Mouse (Mus musculus): ENCODE measurements at regions not wholly inside any gene's neighbourhood (a gene's known extent, or its start where the extent isn't known, plus 50 kb on each side); places are given as distances from the start of the nearest gene placed in this dataset.
"Not testable (repeated sequence)": the region's sequence is repeated elsewhere in the genome, so short reads cannot be mapped to it uniquely, and the experiment has no call there.

DNA sequence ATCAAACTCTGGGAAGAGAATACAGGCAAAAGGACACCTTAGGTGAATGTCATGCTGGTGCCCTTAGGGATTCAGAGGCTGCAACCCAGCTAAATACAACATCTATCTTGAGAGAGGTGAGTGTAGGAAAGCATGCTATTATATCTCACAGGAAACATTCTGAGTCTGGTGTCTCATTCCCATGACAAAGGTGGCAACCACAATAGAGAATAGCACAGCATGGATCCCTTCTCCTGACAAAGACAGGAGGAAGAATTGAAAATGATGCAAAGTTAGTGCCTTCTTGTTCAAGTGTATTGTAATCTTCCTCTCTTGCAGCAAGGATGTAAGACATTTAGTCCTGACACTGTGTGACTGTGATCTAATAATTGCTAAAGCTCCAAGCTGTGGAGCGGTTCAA is 532.8 kb downstream of the Tfec start:
- H3K9ac ChIP-seq (ENCODE audit: low read length): no peak overlapping the region
- H3K4me3 ChIP-seq (ENCODE audit: low read length): no peak overlapping the region
- H3K27ac ChIP-seq (ENCODE audit: low read length): no peak overlapping the region
- H3K27me3 ChIP-seq (ENCODE audit: control insufficient read depth, insufficient read depth, low read length): no peaks in the 10 kb centered on the region
- H3K4me1 ChIP-seq (ENCODE audit: control insufficient read depth, insufficient read depth, low read length): no peaks in the 10 kb centered on the region
- 83% methylated on average over 1 of the region's 1 CpGs for WGBS
- no peaks in the 10 kb centered on the region for H3K36me3 ChIP-seq (ENCODE audit: control insufficient read depth, insufficient read depth)
- no peaks in the 10 kb centered on the region for H3K9me3 ChIP-seq (replicated peaks; ENCODE audit: control insufficient read depth, low read length)
- H3K4me2 ChIP-seq (ENCODE audit: low read depth, low read length): no peak overlapping the region
- no peak for ATAC-seq (replicated peaks; ENCODE audit: extremely low read depth, insufficient read depth, low FRiP score)

DNA sequence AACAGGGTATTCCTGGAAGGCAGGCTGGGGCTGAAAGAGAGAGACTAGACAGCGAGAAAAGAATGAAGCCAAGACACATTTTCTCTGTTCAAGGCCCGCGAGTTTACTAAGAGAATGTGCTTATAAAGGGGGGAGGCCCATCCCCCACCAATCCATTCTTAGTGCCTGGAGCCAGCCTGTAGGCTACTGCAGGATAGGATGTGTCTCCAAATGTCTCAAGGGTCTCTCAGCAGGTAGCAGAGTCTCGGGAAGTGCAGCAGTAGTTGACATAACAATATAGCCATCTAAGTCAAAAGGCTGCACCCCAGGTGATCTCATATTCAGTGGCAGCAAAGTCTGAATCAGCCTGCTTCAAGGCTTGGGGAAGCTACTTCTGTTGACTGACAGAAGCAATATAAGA is 536.2 kb downstream of the Tfec start:
- Histone ChIP-seq H3K27me3 (ENCODE audit: control insufficient read depth, insufficient read depth, low read length) (no peaks in the 10 kb centered on the region), H3K36me3 (ENCODE audit: control insufficient read depth, insufficient read depth) (no peaks in the 10 kb centered on the region), H3K4me1 (ENCODE audit: control insufficient read depth, insufficient read depth, low read length) (no peaks in the 10 kb centered on the region), H3K27ac (ENCODE audit: low read length) (no peak overlapping the region), H3K4me2 (ENCODE audit: low read depth, low read length) (no peak overlapping the region), H3K4me3 (ENCODE audit: low read length) (no peak overlapping the region), H3K9ac (ENCODE audit: low read length) (no peak overlapping the region), H3K9me3 (replicated peaks; ENCODE audit: control insufficient read depth, low read length) (no peaks in the 10 kb centered on the region)
- 59% methylated on average over 4 of the region's 4 CpGs for WGBS
- ATAC-seq (replicated peaks; ENCODE audit: extremely low read depth, insufficient read depth, low FRiP score): no peak

DNA sequence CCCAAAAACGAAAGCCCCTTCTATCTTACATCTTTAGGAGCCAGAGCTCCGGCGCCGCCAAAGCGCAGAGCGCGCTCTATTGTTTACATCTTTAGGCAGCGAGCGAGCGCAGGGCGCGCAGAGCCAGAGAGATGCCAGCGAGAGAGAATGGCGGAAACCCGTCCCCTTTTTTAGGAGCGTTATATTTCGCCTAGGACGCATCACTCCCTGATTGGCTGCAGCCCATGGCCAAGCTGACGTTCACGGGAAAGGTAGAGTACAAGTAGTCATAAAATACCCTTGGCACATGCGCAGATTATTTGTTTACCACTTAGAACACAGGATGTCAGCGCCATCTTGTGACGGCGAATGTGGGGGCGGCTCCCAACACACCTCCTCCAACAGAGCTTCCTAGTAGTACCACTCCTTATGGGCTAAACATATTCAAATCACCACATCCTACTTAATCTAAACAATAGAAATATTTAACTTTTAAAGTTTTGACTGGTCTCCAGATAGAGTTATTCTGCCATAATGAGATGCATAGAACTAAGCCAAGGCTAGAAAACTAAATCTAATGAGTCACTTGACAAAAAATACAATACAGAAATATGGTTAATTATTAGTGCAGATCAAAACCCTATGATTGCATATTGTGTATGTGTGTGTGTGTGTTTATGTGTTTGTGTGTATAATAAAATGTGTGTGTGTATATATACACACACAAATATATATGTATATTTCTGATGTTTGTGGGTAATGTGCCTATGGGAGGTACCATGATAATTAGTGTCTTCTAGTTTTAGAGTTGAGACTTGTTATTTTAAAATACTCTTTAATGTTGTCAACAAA is 538.1 kb downstream of the Tfec start:
- WGBS: 25% methylated on average over 8 of the region's 25 CpGs
- H3K4me3 ChIP-seq (ENCODE audit: low read length): peak overlapping the region; percentile 38
- peak overlapping the region; percentile 52 for H3K4me2 ChIP-seq (ENCODE audit: low read depth, low read length)
- H3K27me3 ChIP-seq (ENCODE audit: control insufficient read depth, insufficient read depth, low read length); ATAC-seq (replicated peaks; ENCODE audit: extremely low read depth, insufficient read depth, low FRiP score); H3K27ac ChIP-seq (ENCODE audit: low read length); H3K36me3 ChIP-seq (ENCODE audit: control insufficient read depth, insufficient read depth); H3K9ac ChIP-seq (ENCODE audit: low read length); H3K4me1 ChIP-seq (ENCODE audit: control insufficient read depth, insufficient read depth, low read length); H3K9me3 ChIP-seq (replicated peaks; ENCODE audit: control insufficient read depth, low read length): not testable (repeated sequence)

DNA sequence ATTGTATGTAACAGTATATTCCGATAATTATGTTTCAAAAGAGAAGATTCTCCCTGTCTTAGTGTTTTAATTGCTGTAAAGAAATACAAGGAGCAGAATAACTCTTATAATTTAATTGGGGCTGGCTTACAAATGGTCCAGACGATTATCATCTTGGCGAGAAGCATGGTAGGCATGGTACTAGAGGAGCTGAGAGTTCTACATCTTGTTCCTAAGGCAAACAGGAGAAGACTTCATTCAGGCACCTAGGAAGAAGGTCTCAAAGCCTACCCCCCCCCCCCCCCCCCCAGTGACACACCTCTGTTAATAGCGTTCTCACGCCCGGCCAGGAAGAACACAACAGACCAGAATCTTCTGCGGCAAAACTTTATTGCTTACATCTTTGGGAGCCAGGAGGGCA is 538.8 kb downstream of the Tfec start:
- WGBS: 80% methylated on average over 6 of the region's 7 CpGs
- no peaks in the 10 kb centered on the region for H3K36me3 ChIP-seq (ENCODE audit: control insufficient read depth, insufficient read depth)
- no peaks in the 10 kb centered on the region for H3K27me3 ChIP-seq (ENCODE audit: control insufficient read depth, insufficient read depth, low read length)
- H3K9me3 ChIP-seq (replicated peaks; ENCODE audit: control insufficient read depth, low read length): no peaks in the 10 kb centered on the region
- peak overlapping the region; percentile 38 for H3K4me3 ChIP-seq (ENCODE audit: low read length)
- H3K4me1 ChIP-seq (ENCODE audit: control insufficient read depth, insufficient read depth, low read length): no peaks in the 10 kb centered on the region
- no peak for ATAC-seq (replicated peaks; ENCODE audit: extremely low read depth, insufficient read depth, low FRiP score)
- H3K9ac ChIP-seq (ENCODE audit: low read length): no peak overlapping the region
- H3K4me2 ChIP-seq (ENCODE audit: low read depth, low read length): peak overlapping the region; percentile 52
- no peak overlapping the region for H3K27ac ChIP-seq (ENCODE audit: low read length)

DNA sequence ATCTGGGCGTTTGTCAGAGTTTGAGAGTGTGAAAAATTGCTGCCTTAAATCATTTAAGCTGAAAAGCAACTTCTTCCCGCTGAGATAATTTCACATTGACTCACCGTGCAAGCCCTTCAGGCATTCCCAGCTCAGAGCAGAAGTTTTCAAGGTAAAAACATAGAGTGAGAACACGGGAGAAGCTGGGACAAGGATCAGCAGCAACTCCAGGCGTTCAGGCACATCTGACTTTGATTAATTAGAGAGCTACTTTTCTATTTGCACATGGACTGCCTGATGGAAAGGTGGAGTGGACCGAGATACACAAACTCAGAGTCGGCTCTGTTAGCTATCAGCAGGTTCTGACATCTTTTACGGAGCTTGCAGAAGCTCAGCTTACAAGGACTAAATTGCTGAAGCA is 564.6 kb downstream of the Tfec start:
- Histone ChIP-seq H3K4me3 (ENCODE audit: low read length) (no peak overlapping the region), H3K4me1 (ENCODE audit: control insufficient read depth, insufficient read depth, low read length) (no peaks in the 10 kb centered on the region), H3K9me3 (replicated peaks; ENCODE audit: control insufficient read depth, low read length) (no peaks in the 10 kb centered on the region), H3K36me3 (ENCODE audit: control insufficient read depth, insufficient read depth) (no peaks in the 10 kb centered on the region), H3K4me2 (ENCODE audit: low read depth, low read length) (no peak overlapping the region), H3K27ac (ENCODE audit: low read length) (no peak overlapping the region), H3K9ac (ENCODE audit: low read length) (no peak overlapping the region), H3K27me3 (ENCODE audit: control insufficient read depth, insufficient read depth, low read length) (no peaks in the 10 kb centered on the region)
- 35% methylated on average over 8 of the region's 8 CpGs for WGBS
- no peak for ATAC-seq (replicated peaks; ENCODE audit: extremely low read depth, insufficient read depth, low FRiP score)

DNA sequence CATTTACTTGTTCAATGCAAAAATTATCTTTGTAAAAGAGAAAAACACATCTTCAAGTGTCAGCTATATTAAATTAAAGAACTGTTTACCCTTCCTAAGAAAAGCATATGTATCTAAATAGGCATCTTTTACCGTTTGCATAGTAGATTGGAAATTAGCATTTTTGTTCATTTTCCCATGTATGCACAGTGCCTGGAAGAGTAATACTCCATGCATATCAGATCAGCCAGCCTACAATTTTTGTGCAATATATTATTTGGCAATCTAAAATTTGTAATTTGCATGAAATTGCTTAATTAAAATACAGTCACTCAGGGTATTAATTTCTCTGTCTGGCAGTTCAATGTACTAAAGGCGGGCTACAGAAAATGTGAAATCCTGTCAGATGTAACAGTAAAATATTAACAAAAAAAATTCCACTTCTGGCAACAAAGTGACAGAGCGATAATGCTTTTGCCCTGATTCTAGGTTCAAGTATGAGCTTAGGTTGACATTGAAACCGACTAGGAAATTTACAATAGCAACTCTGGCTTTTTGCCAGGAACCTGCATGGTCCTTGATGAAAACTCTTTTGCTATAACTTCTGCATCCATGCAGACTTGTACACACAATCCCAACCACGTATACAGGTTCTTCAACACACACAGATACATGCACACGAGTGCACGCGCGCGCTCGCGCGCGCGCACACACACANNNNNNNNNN is 583.8 kb downstream of the Tfec start:
- H3K27ac ChIP-seq (ENCODE audit: low read length): no peak overlapping the region
- H3K9ac ChIP-seq (ENCODE audit: low read length): no peak overlapping the region
- no peak for ATAC-seq (replicated peaks; ENCODE audit: extremely low read depth, insufficient read depth, low FRiP score)
- no peaks in the 10 kb centered on the region for H3K36me3 ChIP-seq (ENCODE audit: control insufficient read depth, insufficient read depth)
- H3K4me3 ChIP-seq (ENCODE audit: low read length): no peak overlapping the region
- no peaks in the 10 kb centered on the region for H3K9me3 ChIP-seq (replicated peaks; ENCODE audit: control insufficient read depth, low read length)
- H3K4me1 ChIP-seq (ENCODE audit: control insufficient read depth, insufficient read depth, low read length): peaks cover 6% of the 10 kb centered on the region; the same call in 1 of the 2 replicates
- 88% methylated on average over 15 of the region's 15 CpGs for WGBS
- no peak overlapping the region for H3K4me2 ChIP-seq (ENCODE audit: low read depth, low read length)
- H3K27me3 ChIP-seq (ENCODE audit: control insufficient read depth, insufficient read depth, low read length): no peaks in the 10 kb centered on the region

DNA sequence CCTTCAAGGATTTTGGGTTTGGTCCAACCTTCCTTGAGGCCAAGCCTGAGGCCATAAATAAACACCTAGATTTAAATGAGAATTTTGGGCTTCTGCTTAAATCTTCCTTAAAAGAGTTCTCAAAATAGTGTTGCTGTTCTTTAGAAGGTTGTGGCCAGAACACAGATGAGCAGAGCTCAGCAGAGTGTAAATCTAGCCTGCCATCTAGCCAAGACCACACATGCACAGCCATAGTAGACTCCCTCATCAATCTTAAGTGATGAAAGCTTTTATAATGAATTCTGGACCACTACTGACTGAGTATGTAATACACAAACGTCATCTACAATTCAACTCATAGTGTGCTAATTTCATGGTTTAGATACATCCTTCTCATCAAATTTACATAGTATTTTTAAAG is 585.3 kb downstream of the Tfec start:
- H3K4me3 ChIP-seq (ENCODE audit: low read length): no peak overlapping the region
- H3K4me1 ChIP-seq (ENCODE audit: control insufficient read depth, insufficient read depth, low read length): peaks cover 4% of the 10 kb centered on the region; the same call in 1 of the 2 replicates
- H3K36me3 ChIP-seq (ENCODE audit: control insufficient read depth, insufficient read depth): no peaks in the 10 kb centered on the region
- H3K9me3 ChIP-seq (replicated peaks; ENCODE audit: control insufficient read depth, low read length): no peaks in the 10 kb centered on the region
- WGBS: 33% methylated on average over 1 of the region's 1 CpGs
- no peak for ATAC-seq (replicated peaks; ENCODE audit: extremely low read depth, insufficient read depth, low FRiP score)
- no peak overlapping the region for H3K4me2 ChIP-seq (ENCODE audit: low read depth, low read length)
- no peak overlapping the region for H3K27ac ChIP-seq (ENCODE audit: low read length)
- no peak overlapping the region for H3K9ac ChIP-seq (ENCODE audit: low read length)
- H3K27me3 ChIP-seq (ENCODE audit: control insufficient read depth, insufficient read depth, low read length): no peaks in the 10 kb centered on the region

DNA sequence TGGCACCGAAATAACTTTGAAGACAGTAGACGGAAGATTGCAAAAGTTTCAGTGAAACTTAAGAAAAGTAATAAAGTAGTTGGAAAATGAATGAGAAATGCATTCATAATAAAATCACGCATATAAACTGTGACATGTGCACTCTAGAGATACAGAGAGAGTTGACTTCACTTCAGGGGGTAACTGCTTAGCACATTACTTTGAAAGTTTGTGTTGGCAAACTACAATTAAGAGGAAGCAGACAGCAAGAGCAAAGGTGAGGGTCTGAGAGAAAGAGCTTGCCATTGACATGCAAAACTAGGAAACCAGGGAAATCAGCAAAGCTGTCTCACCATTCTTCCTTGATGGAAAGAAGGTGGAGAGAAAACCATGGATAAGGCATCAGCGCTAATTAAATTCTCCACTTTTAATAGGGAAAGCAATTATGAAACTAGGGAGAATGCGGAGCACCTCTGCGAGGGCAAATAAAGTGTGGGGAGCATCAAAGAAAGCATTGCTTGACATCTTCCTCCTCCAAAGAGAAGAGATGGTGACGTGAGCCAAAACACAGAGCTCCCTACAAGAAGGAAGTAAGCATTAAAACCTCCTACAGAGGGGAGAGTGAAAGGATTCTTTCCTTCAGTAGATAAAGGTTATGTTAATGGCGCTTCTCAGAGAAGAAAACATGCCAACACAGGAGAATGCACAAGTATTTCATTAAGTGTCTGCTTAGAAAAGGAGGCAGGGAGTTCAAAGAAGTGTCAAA is 563.0 kb downstream of the Mdfic start:
- H3K4me3 ChIP-seq (ENCODE audit: low read length): no peak overlapping the region
- H3K4me1 ChIP-seq (ENCODE audit: control insufficient read depth, insufficient read depth, low read length): no peaks in the 10 kb centered on the region
- no peak for ATAC-seq (replicated peaks; ENCODE audit: extremely low read depth, insufficient read depth, low FRiP score)
- H3K27ac ChIP-seq (ENCODE audit: low read length): no peak overlapping the region
- WGBS: 58% methylated on average over 8 of the region's 8 CpGs
- no peaks in the 10 kb centered on the region for H3K27me3 ChIP-seq (ENCODE audit: control insufficient read depth, insufficient read depth, low read length)
- no peaks in the 10 kb centered on the region for H3K9me3 ChIP-seq (replicated peaks; ENCODE audit: control insufficient read depth, low read length)
- H3K36me3 ChIP-seq (ENCODE audit: control insufficient read depth, insufficient read depth): no peaks in the 10 kb centered on the region
- no peak overlapping the region for H3K4me2 ChIP-seq (ENCODE audit: low read depth, low read length)
- H3K9ac ChIP-seq (ENCODE audit: low read length): no peak overlapping the region

DNA sequence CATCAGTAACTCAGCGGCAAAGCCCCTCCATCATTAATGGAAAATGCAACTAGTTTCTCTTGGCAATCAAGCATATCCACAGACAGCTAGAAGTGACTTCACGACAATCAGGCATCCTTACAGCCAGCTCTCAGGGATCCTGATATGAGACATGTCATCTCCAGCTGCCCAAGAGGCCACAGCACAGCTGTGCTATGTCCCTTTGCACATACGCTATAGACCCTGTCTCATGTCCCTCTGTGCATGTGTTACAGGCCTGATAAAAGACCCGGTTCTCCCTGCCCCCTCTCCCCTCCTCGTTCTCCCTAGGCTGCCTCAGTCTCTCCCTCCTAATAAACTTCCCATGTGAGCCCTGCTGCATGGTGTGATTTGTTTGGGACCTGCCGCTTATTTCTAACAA is 561.5 kb downstream of the Mdfic start:
- ATAC-seq (replicated peaks; ENCODE audit: extremely low read depth, insufficient read depth, low FRiP score): no peak
- Histone ChIP-seq H3K36me3 (ENCODE audit: control insufficient read depth, insufficient read depth) (no peaks in the 10 kb centered on the region), H3K27me3 (ENCODE audit: control insufficient read depth, insufficient read depth, low read length) (no peaks in the 10 kb centered on the region), H3K27ac (ENCODE audit: low read length) (no peak overlapping the region), H3K4me1 (ENCODE audit: control insufficient read depth, insufficient read depth, low read length) (no peaks in the 10 kb centered on the region), H3K4me3 (ENCODE audit: low read length) (no peak overlapping the region), H3K9me3 (replicated peaks; ENCODE audit: control insufficient read depth, low read length) (no peaks in the 10 kb centered on the region), H3K9ac (ENCODE audit: low read length) (no peak overlapping the region), H3K4me2 (ENCODE audit: low read depth, low read length) (no peak overlapping the region)
- WGBS: 66% methylated on average over 6 of the region's 6 CpGs

All from heart, embryonic 16.5 days (tissue).